In genomic region chr7:93291457-93291856, GRCm38 (mm10) we compare ENCODE assay signal across 26 mouse cellular contexts.
"Had no signal": no experiment of that assay in that cellular context is flagged by ENCODE, and none has a peak within 500 bp of the region (broad histone marks: within the 10 kb centered on the region; RNA-seq: fewer than 3 reads in every experiment).

No protein-coding gene starts in this region.

- H3K36me3 ChIP-seq: heart, embryonic 10.5 days; heart, embryonic 12.5 days; hindbrain, embryonic 10.5 days; hindbrain, embryonic 12.5 days; intestine, embryonic 15.5 days; limb, embryonic 10.5 days; limb, embryonic 12.5 days had no signal

- H3K4me2 ChIP-seq: heart, embryonic 12.5 days; hindbrain, embryonic 12.5 days; hindbrain, embryonic 14.5 days; intestine, embryonic 15.5 days; limb, embryonic 12.5 days; liver, embryonic 11.5 days had no signal

- DNase-seq: gastrocnemius, adult 2 months; gastrocnemius, postnatal 10 days; gastrocnemius, postnatal 25 days; heart, adult 18-20 months; heart, postnatal 10 days; heart, postnatal 4 days; kidney, adult 18-20 months; kidney, adult 8-10 months; kidney, postnatal 10 days; kidney, postnatal 25 days; kidney, postnatal 4 days; liver had no signal

- H3K9me3 ChIP-seq: hindbrain, embryonic 10.5 days; hindbrain, embryonic 12.5 days; intestine, embryonic 15.5 days; limb, embryonic 10.5 days; limb, embryonic 12.5 days had no signal

- H3K27ac ChIP-seq: gastrocnemius, adult 2 months; heart, embryonic 10.5 days; hindbrain, embryonic 10.5 days; hindbrain, embryonic 12.5 days; hindbrain, embryonic 14.5 days; intestine, embryonic 15.5 days; layer of hippocampus, adult 2 months; left cerebral cortex, adult 2 months; limb, embryonic 10.5 days; limb, embryonic 12.5 days had no signal

- ATAC-seq: hindbrain, embryonic 16.5 days; inflammation-experienced regulatory T-cells, adult 6 months; intestine, embryonic 15.5 days; intestine, postnatal 0 days had no signal

- H3K27me3 ChIP-seq: heart, embryonic 12.5 days; hindbrain, embryonic 12.5 days; intestine, embryonic 15.5 days; limb, embryonic 12.5 days had no signal

- H3K9ac ChIP-seq: heart, embryonic 12.5 days; hindbrain, embryonic 12.5 days; hindbrain, embryonic 14.5 days; intestine, embryonic 15.5 days; limb, embryonic 12.5 days had no signal

- H3K4me3 ChIP-seq: gastrocnemius, adult 2 months; heart, embryonic 10.5 days; heart, embryonic 12.5 days; hindbrain, embryonic 10.5 days; hindbrain, embryonic 12.5 days; intestine, embryonic 15.5 days; layer of hippocampus, adult 2 months; left cerebral cortex, adult 2 months; limb, embryonic 10.5 days; limb, embryonic 12.5 days had no signal

- H3K4me1 ChIP-seq: heart, embryonic 10.5 days; heart, embryonic 12.5 days; hindbrain, embryonic 10.5 days; hindbrain, embryonic 12.5 days; intestine, embryonic 15.5 days; limb, embryonic 10.5 days; limb, embryonic 12.5 days had no signal
